In genomic region chr15:79329346-79329978, GRCm38 (mm10) we compare ENCODE assay signal across 19 mouse cellular contexts. TPM values are rescaled to one million over a fixed set of nuclear protein-coding genes. Genes with fewer than 3 reads are reported as not detected.
DNase-seq lines count a peak whose midpoint lies in the region; ATAC-seq and TF ChIP-seq lines count a peak whose summit lies in the region.
"Had no signal": no experiment of that assay in that cellular context is flagged by ENCODE, and none has a peak within 500 bp of the region (broad histone marks: within the 10 kb centered on the region; RNA-seq: fewer than 3 reads in every experiment).

No protein-coding gene starts in this region.

- no peak overlapping the region for H3K4me2 ChIP-seq in liver, embryonic 12.5 days

- H3K27ac ChIP-seq in left cerebral cortex, adult 2 months: no peak overlapping the region
- H3K27ac ChIP-seq in liver, embryonic 12.5 days: peak overlapping the region; percentile 91; the same call in 1 of the 2 replicates
- no peak overlapping the region for H3K27ac ChIP-seq in hindbrain, embryonic 10.5 days

- H3K27me3 ChIP-seq in liver, embryonic 12.5 days (replicated peaks): peaks cover 4% of the 10 kb centered on the region; the same call in 1 of the 2 replicates
- no peaks in the 10 kb centered on the region for H3K27me3 ChIP-seq in hindbrain, embryonic 10.5 days (ENCODE audit: insufficient read depth, poor library complexity, severe bottlenecking)
- H3K27me3 ChIP-seq: heart, embryonic 13.5 days; lung, embryonic 15.5 days; neural tube, embryonic 15.5 days had no signal

- intact Hi-C loops in left cerebral cortex, adult 2 months (cut with DNase I): loop anchor here (2.0 to 5.0 kb wide), 2 partner anchors 73 to 218 kb away; partner anchors contain the start of genes Ddx17 and Tmem184b
- intact Hi-C loops in left cerebral cortex, postnatal 25 days (cut with DNase I): loop anchor here (2.0 kb wide), 1 partner anchor 87 kb away; no protein-coding TSS in a partner anchor

- no peak overlapping the region for H3K4me3 ChIP-seq in left cerebral cortex, adult 2 months
- H3K4me3 ChIP-seq in liver, embryonic 12.5 days: no peak overlapping the region
- no peak overlapping the region for H3K4me3 ChIP-seq in hindbrain, embryonic 10.5 days
- H3K4me3 ChIP-seq: lung, embryonic 15.5 days had no signal

- H3K9me3 ChIP-seq in liver, embryonic 12.5 days (replicated peaks): no peaks in the 10 kb centered on the region
- H3K9me3 ChIP-seq in hindbrain, embryonic 10.5 days: no peaks in the 10 kb centered on the region
- H3K9me3 ChIP-seq: heart, embryonic 13.5 days; limb, embryonic 10.5 days; lung, embryonic 15.5 days; neural tube, embryonic 15.5 days had no signal

- DNase-seq in cerebellum, adult 9-11 months: peak; percentile 44
- DNase-seq in cerebellum, postnatal 14 days: no peak
- no peak for DNase-seq in left cerebral cortex, adult 2 months (ENCODE audit: extremely low spot score in 1 of 2, low spot score in 2 of 2)
- DNase-seq in left cerebral cortex, postnatal 25 days (ENCODE audit: low spot score in 2 of 2): no peak
- peak; percentile 51 for DNase-seq in 3T3-L1 (ENCODE audit: low read depth, low spot score)
- no peak for DNase-seq in adrenal gland, adult 8-10 months
- no peak for DNase-seq in hindbrain, embryonic 10.5 days (ENCODE audit: low spot score)
- DNase-seq: cerebellum, postnatal 36 days; gastrocnemius, postnatal 25 days; kidney, postnatal 25 days; spleen, adult 18-20 months had no signal

- H3K9ac ChIP-seq in liver, embryonic 12.5 days: no peak overlapping the region
- H3K9ac ChIP-seq: lung, embryonic 15.5 days; neural tube, embryonic 15.5 days had no signal

- WGBS in liver, embryonic 12.5 days (ENCODE audit: insufficient replicate concordance): 90% methylated on average over 6 of the region's 6 CpGs
- WGBS in hindbrain, embryonic 10.5 days: 98% methylated on average over 6 of the region's 6 CpGs

- no peaks in the 10 kb centered on the region for H3K36me3 ChIP-seq in liver, embryonic 12.5 days
- H3K36me3 ChIP-seq in hindbrain, embryonic 10.5 days: no peaks in the 10 kb centered on the region
- H3K36me3 ChIP-seq: heart, embryonic 13.5 days; limb, embryonic 10.5 days; lung, embryonic 15.5 days; neural tube, embryonic 15.5 days had no signal

- peak; percentile 14 for TF ChIP-seq CTCF in left cerebral cortex, adult 2 months (IDR thresholded peaks at IDR 0.05)

- peaks cover 63% of the 10 kb centered on the region for H3K4me1 ChIP-seq in liver, embryonic 12.5 days
- peaks cover 38% of the 10 kb centered on the region for H3K4me1 ChIP-seq in hindbrain, embryonic 10.5 days (replicated peaks)

- ATAC-seq in liver, embryonic 12.5 days: no peak
- ATAC-seq: activated CD4-positive, CD25-positive, alpha-beta regulatory T cell, adult 4 months; inflammation-experienced regulatory T-cells, adult 6 months had no signal

RNA-seq across cellular contexts. Expression of gene Pla2g6, which starts 1.3 kb away (rescaled TPM):
- 10 to 100 TPM; 21.3 to 22.6 TPM for total RNA-seq in left cerebral cortex, adult 2 months (2021)
- total RNA-seq in left cerebral cortex, postnatal 25 days (2021): 10 to 100 TPM; 20.6 to 22.4 TPM
- 16.8 and 17.3 TPM in 2 replicates for polyA plus RNA-seq in liver, embryonic 12.5 days (2016; fragmentation: Nextera tagmentation; extraction: Ambion mirVana)
- total RNA-seq in adrenal gland, adult 8-10 months (2022): 10 to 100 TPM; 27.8 to 36.2 (median 33.1) TPM
- 24.2 and 25.3 TPM in 2 replicates for polyA plus RNA-seq in hindbrain, embryonic 10.5 days (2016; fragmentation: Nextera tagmentation; extraction: Ambion mirVana)

RNA-seq across cellular contexts. Expression of gene Maff, which starts 17.0 kb away (rescaled TPM):
- total RNA-seq in left cerebral cortex, adult 2 months (2021): 1 to 10 TPM; 1.6 to 3.2 TPM
- total RNA-seq in left cerebral cortex, postnatal 25 days (2021): 1 to 10 TPM; 1.3 to 1.8 TPM
- 1.1 and 2.8 TPM in 2 replicates for polyA plus RNA-seq in liver, embryonic 12.5 days (2016; fragmentation: Nextera tagmentation; extraction: Ambion mirVana)
- total RNA-seq in adrenal gland, adult 8-10 months (2022): 1 to 10 TPM; 5.2 to 6.7 (median 6.1) TPM
- polyA plus RNA-seq in hindbrain, embryonic 10.5 days (2016; fragmentation: Nextera tagmentation; extraction: Ambion mirVana): 0.97 and 1.1 TPM in 2 replicates

RNA-seq across cellular contexts. Expression of gene Baiap2l2, which starts 44.1 kb away (rescaled TPM):
- 1 to 10 TPM; 5.9 to 6.4 TPM for total RNA-seq in left cerebral cortex, adult 2 months (2021)
- 1 to 10 TPM; 2.3 to 3.7 TPM for total RNA-seq in left cerebral cortex, postnatal 25 days (2021)
- polyA plus RNA-seq in liver, embryonic 12.5 days (2016; fragmentation: Nextera tagmentation; extraction: Ambion mirVana): 1.2 and 1.4 TPM in 2 replicates
- 1 to 10 TPM in 1 of 4 experiments, under 1 TPM in 1, not detected in 2; 0.35 to 1.6 TPM for total RNA-seq in adrenal gland, adult 8-10 months (2022)
- 1.7 and 2.0 TPM in 2 replicates for polyA plus RNA-seq in hindbrain, embryonic 10.5 days (2016; fragmentation: Nextera tagmentation; extraction: Ambion mirVana)
- total RNA-seq: megakaryocyte, adult 5-6 weeks had no signal

Comparison
In these comparisons a context has a peak if more than half of its experiments do, and no peak if none do; other contexts are left out.
1. DNase-seq: peak in cerebellum, adult 9-11 months (single experiment) and 3T3-L1 (single experiment); none in cerebellum, postnatal 14 days (0 of 2), left cerebral cortex, adult 2 months (0 of 2), left cerebral cortex, postnatal 25 days (0 of 2), adrenal gland, adult 8-10 months (single experiment) and hindbrain, embryonic 10.5 days (single experiment).